Mouse (Mus musculus) hindbrain, postnatal 0 days (tissue): ENCODE measurements around the gene Kif16b. TPM values are rescaled to one million over a fixed set of nuclear protein-coding genes. Genes with fewer than 3 reads are reported as not detected.

Experiments
- ATAC-seq: fragments of 200-750 bp; cut with Nextera tagmentation; 2 replicates; pipeline ENCODE4 v1.8.0; 2017; ENCODE audit warnings: mild to moderate bottlenecking, moderate TSS enrichment, moderate library complexity
- DNase-seq: peaks from one replicate; pipeline ENCODE4 v3.0.0-alpha.2; 2015; ENCODE audit warnings: low spot score
- H3K27ac ChIP-seq: fragments of 300-500 bp; sonication (generic); 2 replicates; pipeline ENCODE4 v1.5.1; 2014; ENCODE audit warnings: mild to moderate bottlenecking
- H3K27me3 ChIP-seq: fragments of 300-500 bp; sonication (generic); 2 replicates; pipeline ENCODE4 v1.6.1; 2014; ENCODE audit warnings: low read length, mixed read lengths; ENCODE audit not compliant: insufficient read depth
- H3K36me3 ChIP-seq: fragments of 300-500 bp; sonication (generic); 2 replicates; pipeline ENCODE4 v1.6.1; 2014; ENCODE audit warnings: low read length, mixed read lengths; ENCODE audit not compliant: insufficient read depth
- H3K4me1 ChIP-seq: fragments of 300-500 bp; sonication (generic); 2 replicates; pipeline ENCODE4 v1.6.1; 2014; ENCODE audit warnings: antibody characterized with exemption, low read length, mixed read lengths; ENCODE audit not compliant: insufficient read depth
- H3K4me2 ChIP-seq: fragments of 300-500 bp; sonication (generic); 2 replicates; pipeline ENCODE4 v1.6.1; 2014; ENCODE audit warnings: low read depth, mild to moderate bottlenecking, low read length, moderate library complexity, mixed read lengths
- H3K4me3 ChIP-seq: fragments of 300-500 bp; sonication (generic); 2 replicates; pipeline ENCODE4 v1.5.1; 2014; ENCODE audit warnings: low read length
- H3K9ac ChIP-seq: fragments of 300-500 bp; sonication (generic); replicated peaks from 2 replicates; pipeline ENCODE4 v1.6.1; 2014; ENCODE audit warnings: mild to moderate bottlenecking, low read length, moderate library complexity, mixed read lengths
- H3K9me3 ChIP-seq: fragments of 300-500 bp; sonication (generic); 2 replicates; pipeline ENCODE4 v1.6.1; 2016; ENCODE audit warnings: low read length, mixed read lengths
- CTCF ChIP-seq: IDR thresholded peaks from 2 replicates; pipeline ENCODE4 v1.5.1; 2016; ENCODE audit warnings: antibody characterized with exemption, control low read depth, low read depth
- WGBS: fragments of 180-500 bp; shearing (Covaris S2); extraction: QIAGEN DNeasy Blood & Tissue Kit; methylation state at CpG from one replicate; pipeline ENCODE4 v1.1.7; 2014; 5-methylcytosine and 5-hydroxymethylcytosine counted together
- polyA plus RNA-seq: library from polyadenylated mRNA; unstranded; fragments of >200 nt; fragmentation: Nextera tagmentation; extraction: Ambion mirVana; gene quantifications from 2 replicates; pipeline ENCODE4 v1.2.1, GENCODE M21; 2015
- total RNA-seq: library from RNA; depleted of rRNA; stranded (reverse); fragments of >200 nt; gene quantifications from 2 replicates; pipeline ENCODE4 v1.2.3, GENCODE M21; 2014

The Kif16b gene
- total and polyA plus RNA-seq, 2 experiments from 2014 or later = 3.0 to 10.0 TPM

DNA sequence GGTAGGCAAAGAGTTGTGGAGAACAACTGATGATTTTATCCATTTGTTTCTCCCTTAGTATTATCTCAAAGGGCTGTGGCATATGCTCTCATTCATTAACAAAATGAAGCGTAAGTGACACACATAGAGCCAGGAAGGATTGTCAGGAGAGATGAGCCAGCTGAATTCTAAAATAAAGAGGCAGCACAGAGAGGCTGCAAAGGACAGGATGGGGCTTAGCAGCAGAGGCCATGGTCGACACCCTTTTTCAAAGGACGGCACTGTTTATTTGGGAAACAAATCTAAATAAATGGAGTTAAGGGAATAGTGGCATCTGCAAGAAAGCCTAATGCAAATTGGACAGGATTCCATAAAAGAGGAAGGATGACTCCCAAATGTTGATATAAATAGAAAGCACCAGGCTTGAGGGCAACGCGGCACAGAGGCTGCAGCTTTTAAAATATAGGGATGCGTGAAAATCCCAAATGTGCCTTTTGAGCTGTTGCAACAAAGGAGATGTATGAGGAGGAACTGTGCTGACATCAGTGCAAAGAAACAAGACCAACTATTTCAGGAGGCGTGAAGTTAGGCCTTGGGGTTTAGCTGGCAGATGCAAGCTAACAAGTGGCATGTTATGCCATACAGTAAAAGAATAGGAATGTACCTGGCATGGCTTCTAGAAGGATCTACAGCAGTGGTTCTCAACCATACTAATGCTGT, 265.6 kb downstream of the Kif16b start:
- peak; percentile 6 for DNase-seq
- Histone ChIP-seq H3K27me3 (no peaks in the 10 kb centered on the region), H3K36me3 (no peaks in the 10 kb centered on the region), H3K9me3 (no peaks in the 10 kb centered on the region), H3K4me1 (0 out of 2 replicates have a peak, but pooled peaks cover 5% of the 10 kb centered on the region), H3K9ac (no peak overlapping the region), H3K4me2 (no peak overlapping the region), H3K4me3 (no peak overlapping the region), H3K27ac (no peak overlapping the region)
- 58% methylated on average over 7 of the region's 7 CpGs for WGBS
- no peak for ATAC-seq
- TF ChIP-seq CTCF = no peak

GRCm38 (mm10) chr2:142633996-142634559, 267.3 kb downstream of the Kif16b start:
- no peaks in the 10 kb centered on the region for H3K9me3 ChIP-seq
- H3K4me2 ChIP-seq = no peak overlapping the region
- H3K9ac ChIP-seq = no peak overlapping the region
- H3K4me1 ChIP-seq = 0 out of 2 replicates have a peak, but pooled peaks cover 5% of the 10 kb centered on the region
- DNase-seq = no peak
- H3K27ac ChIP-seq = no peak overlapping the region
- TF ChIP-seq CTCF = no peak
- ATAC-seq = no peak
- no peaks in the 10 kb centered on the region for H3K27me3 ChIP-seq
- H3K36me3 ChIP-seq = no peaks in the 10 kb centered on the region
- WGBS = 51% methylated on average over 6 of the region's 6 CpGs
- no peak overlapping the region for H3K4me3 ChIP-seq

GRCm38 (mm10) chr2:142629523-142630312, 271.6 kb downstream of the Kif16b start:
- no peak overlapping the region for H3K4me2 ChIP-seq
- ATAC-seq (0 out of 2 replicates have a peak, but pooled peaks have one; percentile 15), DNase-seq (peak; percentile 32)
- H3K27me3 ChIP-seq = no peaks in the 10 kb centered on the region
- no peak overlapping the region for H3K4me3 ChIP-seq
- H3K4me1 ChIP-seq = no peaks in the 10 kb centered on the region
- WGBS = 65% methylated on average over 2 of the region's 2 CpGs
- H3K36me3 ChIP-seq = no peaks in the 10 kb centered on the region
- no peaks in the 10 kb centered on the region for H3K9me3 ChIP-seq
- no peak overlapping the region for H3K27ac ChIP-seq
- H3K9ac ChIP-seq = no peak overlapping the region
- TF ChIP-seq CTCF = no peak

GRCm38 (mm10) chr2:142625756-142626155, 275.6 kb downstream of the Kif16b start:
- H3K27me3 ChIP-seq = no peaks in the 10 kb centered on the region
- H3K9me3 ChIP-seq = no peaks in the 10 kb centered on the region
- no peak overlapping the region for H3K27ac ChIP-seq
- DNase-seq (no peak), ATAC-seq (no peak)
- no peak overlapping the region for H3K4me2 ChIP-seq
- 83% methylated on average over 4 of the region's 4 CpGs for WGBS
- no peaks in the 10 kb centered on the region for H3K4me1 ChIP-seq
- TF ChIP-seq CTCF = no peak
- H3K4me3 ChIP-seq = no peak overlapping the region
- H3K36me3 ChIP-seq = no peaks in the 10 kb centered on the region
- no peak overlapping the region for H3K9ac ChIP-seq

DNA sequence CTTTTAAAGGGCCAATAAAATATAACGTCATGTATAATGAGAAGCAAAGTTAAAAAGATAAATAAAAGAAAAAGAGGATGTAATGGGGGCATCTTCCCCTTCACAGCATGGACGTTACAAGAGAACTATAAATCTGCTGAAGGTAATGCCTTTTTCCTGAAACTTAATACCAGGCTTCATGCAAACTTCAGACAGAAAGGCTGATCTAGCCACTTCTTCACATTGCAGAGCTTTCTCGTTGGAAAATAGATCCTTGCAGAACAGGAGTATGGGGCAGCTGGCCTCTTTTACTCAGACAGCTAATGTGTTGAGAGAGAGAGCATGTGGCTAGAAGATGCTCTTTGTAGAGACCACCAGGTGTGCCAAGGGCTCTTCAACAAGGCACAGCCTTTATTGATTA, 276.2 kb downstream of the Kif16b start:
- no peak for TF ChIP-seq CTCF
- H3K9me3 ChIP-seq = no peaks in the 10 kb centered on the region
- no peak overlapping the region for H3K4me2 ChIP-seq
- 81% methylated on average over 3 of the region's 3 CpGs for WGBS
- H3K4me1 ChIP-seq = no peaks in the 10 kb centered on the region
- no peaks in the 10 kb centered on the region for H3K27me3 ChIP-seq
- no peak for ATAC-seq
- DNase-seq = no peak
- no peak overlapping the region for H3K9ac ChIP-seq
- H3K36me3 ChIP-seq = no peaks in the 10 kb centered on the region
- no peak overlapping the region for H3K4me3 ChIP-seq
- no peak overlapping the region for H3K27ac ChIP-seq

DNA sequence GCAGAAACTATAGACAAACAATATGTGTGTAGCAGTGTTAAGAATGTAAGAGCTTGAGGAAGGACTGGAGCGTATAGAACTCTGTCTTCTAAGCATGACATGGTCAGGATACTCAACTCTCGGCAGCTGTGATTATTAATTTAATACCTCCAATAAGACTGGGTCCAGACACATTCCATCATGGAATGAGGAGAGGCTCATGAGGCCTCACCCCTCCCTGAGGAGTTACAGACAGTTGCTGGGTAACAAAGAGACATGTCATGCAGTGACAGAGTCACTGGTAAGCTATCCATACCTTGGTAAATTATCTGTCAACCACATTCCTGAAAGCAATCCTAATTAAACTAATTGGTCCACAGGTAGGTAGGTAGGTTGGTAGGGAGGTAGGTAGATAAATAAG, 277.1 kb downstream of the Kif16b start:
- no peak for ATAC-seq

More for the DNA sequence above, 277.1 kb downstream of the Kif16b start:
- H3K36me3 ChIP-seq = no peaks in the 10 kb centered on the region
- H3K9me3 ChIP-seq = no peaks in the 10 kb centered on the region
- H3K4me3 ChIP-seq = no peak overlapping the region
- no peak for TF ChIP-seq CTCF
- H3K4me2 ChIP-seq = no peak overlapping the region
- 79% methylated on average over 2 of the region's 2 CpGs for WGBS
- no peaks in the 10 kb centered on the region for H3K27me3 ChIP-seq
- no peak for DNase-seq
- no peaks in the 10 kb centered on the region for H3K4me1 ChIP-seq
- no peak overlapping the region for H3K27ac ChIP-seq
- no peak overlapping the region for H3K9ac ChIP-seq
